9 mouse cellular contexts compared by ENCODE assay signal in the genomic region with DNA sequence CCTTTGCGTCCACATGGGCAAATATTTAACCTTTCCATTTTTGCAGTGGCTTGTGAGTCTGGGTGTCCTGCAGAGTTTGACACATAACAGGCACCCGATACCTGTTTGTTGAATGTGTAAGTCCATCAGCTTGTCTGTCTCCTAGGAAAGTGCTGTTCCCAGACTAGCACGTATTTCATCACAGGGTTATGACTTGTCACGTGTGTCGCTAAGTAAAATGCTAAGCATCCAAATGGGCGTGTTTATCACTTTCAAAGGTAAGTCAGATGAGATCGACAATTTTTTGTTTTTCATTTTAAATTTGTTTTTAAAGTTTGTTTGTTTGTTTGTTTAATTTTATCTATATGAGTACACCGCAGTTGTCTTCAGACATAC. TPM values are rescaled to one million over a fixed set of nuclear protein-coding genes. Genes with fewer than 3 reads are reported as not detected.
DNase-seq lines count a peak whose midpoint lies in the region; ATAC-seq and TF ChIP-seq lines count a peak whose summit lies in the region.
"Had no signal": no experiment of that assay in that cellular context is flagged by ENCODE, and none has a peak within 500 bp of the region (broad histone marks: within the 10 kb centered on the region; RNA-seq: fewer than 3 reads in every experiment).

No protein-coding gene starts in this region.

- no peak overlapping the region for H3K9ac ChIP-seq in lung, postnatal 0 days (replicated peaks; ENCODE audit: low read depth)
- no peak overlapping the region for H3K9ac ChIP-seq in forebrain, embryonic 13.5 days
- peak overlapping the region; percentile 52 for H3K9ac ChIP-seq in liver, embryonic 14.5 days (replicated peaks)
- H3K9ac ChIP-seq in stomach, embryonic 16.5 days (ENCODE audit: low read length): no peak overlapping the region

- H3K9me3 ChIP-seq in lung, postnatal 0 days (ENCODE audit: low read length): no peaks in the 10 kb centered on the region
- no peaks in the 10 kb centered on the region for H3K9me3 ChIP-seq in forebrain, embryonic 13.5 days (replicated peaks)
- no peaks in the 10 kb centered on the region for H3K9me3 ChIP-seq in liver, embryonic 14.5 days (ENCODE audit: control insufficient read depth, low read length)
- H3K9me3 ChIP-seq in stomach, embryonic 16.5 days (replicated peaks; ENCODE audit: control insufficient read depth, low read length): no peaks in the 10 kb centered on the region

- no peaks in the 10 kb centered on the region for H3K27me3 ChIP-seq in lung, postnatal 0 days (replicated peaks; ENCODE audit: insufficient read depth, low read length)
- peaks cover 24% of the 10 kb centered on the region for H3K27me3 ChIP-seq in forebrain, embryonic 13.5 days
- no peaks in the 10 kb centered on the region; the same call in 1 of the 2 replicates for H3K27me3 ChIP-seq in liver, embryonic 14.5 days (ENCODE audit: control insufficient read depth, insufficient read depth, low read length)
- H3K27me3 ChIP-seq in stomach, embryonic 16.5 days (ENCODE audit: control insufficient read depth, insufficient read depth, low read length): no peaks in the 10 kb centered on the region

- no peak for TF ChIP-seq CTCF in lung, postnatal 0 days (IDR thresholded peaks at IDR 0.05)
- TF ChIP-seq CTCF in liver, embryonic 14.5 days (IDR thresholded peaks at IDR 0.05; ENCODE audit: low read depth): no peak; the same call in 1 of the 2 replicates

- no peaks in the 10 kb centered on the region for H3K36me3 ChIP-seq in lung, postnatal 0 days (ENCODE audit: insufficient read depth, low read length)
- no peaks in the 10 kb centered on the region for H3K36me3 ChIP-seq in forebrain, embryonic 13.5 days (ENCODE audit: poor library complexity, severe bottlenecking)
- H3K36me3 ChIP-seq in liver, embryonic 14.5 days (replicated peaks; ENCODE audit: control insufficient read depth, insufficient read depth, low read depth): no peaks in the 10 kb centered on the region
- no peaks in the 10 kb centered on the region for H3K36me3 ChIP-seq in stomach, embryonic 16.5 days (ENCODE audit: control insufficient read depth, insufficient read depth, low read length)

- peak overlapping the region; percentile 58 for H3K4me2 ChIP-seq in lung, postnatal 0 days (replicated peaks; ENCODE audit: low read depth, low read length)
- H3K4me2 ChIP-seq in forebrain, embryonic 13.5 days: peak overlapping the region; percentile 74
- peak overlapping the region; percentile 92 for H3K4me2 ChIP-seq in liver, embryonic 14.5 days (ENCODE audit: low read depth)
- peak overlapping the region; percentile 80 for H3K4me2 ChIP-seq in stomach, embryonic 16.5 days (ENCODE audit: low read depth, low read length)

- WGBS in lung, postnatal 0 days: 18% methylated on average over 8 of the region's 8 CpGs
- 20% methylated on average over 8 of the region's 8 CpGs for WGBS in forebrain, embryonic 13.5 days
- 14% methylated on average over 8 of the region's 8 CpGs for WGBS in liver, embryonic 14.5 days (ENCODE audit: insufficient replicate concordance)
- 15% methylated on average over 8 of the region's 8 CpGs for WGBS in stomach, embryonic 16.5 days

- peak overlapping the region; percentile 41 for H3K4me3 ChIP-seq in lung, postnatal 0 days (ENCODE audit: low read depth, low read length)
- H3K4me3 ChIP-seq in forebrain, embryonic 13.5 days: peak overlapping the region; percentile 39
- H3K4me3 ChIP-seq in liver, embryonic 14.5 days (ENCODE audit: insufficient read depth in 1 of 2, low read depth in 2 of 2, low read length in 2 of 2): peak overlapping the region; percentile 67 to 68
- peak overlapping the region; percentile 52 for H3K4me3 ChIP-seq in stomach, embryonic 16.5 days (replicated peaks; ENCODE audit: low read length)

- ATAC-seq in lung, postnatal 0 days: peak; percentile 47
- no peak for ATAC-seq in forebrain, embryonic 13.5 days
- peak; percentile 65 for ATAC-seq in liver, embryonic 14.5 days (ENCODE audit: insufficient read depth)
- ATAC-seq in stomach, embryonic 16.5 days (ENCODE audit: insufficient read depth, low FRiP score): no peak; the same call in 1 of the 2 replicates
- ATAC-seq: activated CD4-positive, CD25-positive, alpha-beta regulatory T cell, adult 4 months had no signal

- no peaks in the 10 kb centered on the region for H3K4me1 ChIP-seq in lung, postnatal 0 days (ENCODE audit: insufficient read depth, low read depth, low read length)
- peaks cover 11% of the 10 kb centered on the region for H3K4me1 ChIP-seq in forebrain, embryonic 13.5 days
- peaks cover 26 to 35% of the 10 kb centered on the region in 2 experiments for H3K4me1 ChIP-seq in liver, embryonic 14.5 days (replicated peaks; ENCODE audit: control insufficient read depth in 2 of 2, insufficient read depth in 2 of 2, low read length in 1 of 2)
- peaks cover 10% of the 10 kb centered on the region for H3K4me1 ChIP-seq in stomach, embryonic 16.5 days (ENCODE audit: control insufficient read depth, insufficient read depth, low read length)

- no peak for TF ChIP-seq EP300 in lung, postnatal 0 days (IDR thresholded peaks at IDR 0.05)
- no peak for TF ChIP-seq EP300 in liver, embryonic 14.5 days (IDR thresholded peaks at IDR 0.05; ENCODE audit: low read depth)

- H3K27ac ChIP-seq in lung, postnatal 0 days (ENCODE audit: low read length): no peak overlapping the region
- H3K27ac ChIP-seq in forebrain, embryonic 13.5 days: no peak overlapping the region
- H3K27ac ChIP-seq in liver, embryonic 14.5 days: peak overlapping the region; percentile 60
- H3K27ac ChIP-seq in stomach, embryonic 16.5 days (ENCODE audit: low read length): no peak overlapping the region

- no peak for DNase-seq in lung, postnatal 0 days (ENCODE audit: low spot score)
- DNase-seq in lung, postnatal 25 days (ENCODE audit: low spot score): no peak
- DNase-seq in liver, embryonic 14.5 days (ENCODE audit: low read depth in 3 of 3, low spot score in 3 of 3): no peak
- no peak for DNase-seq in left cerebral cortex, adult 9 months (ENCODE audit: low spot score in 2 of 2)
- no peak for DNase-seq in layer of hippocampus, adult 9-11 months
- DNase-seq in cerebellum, postnatal 10 days: no peak

RNA-seq across cellular contexts. Expression of a gene that starts 0.2 kb away (rescaled TPM):
- 99.1 and 106 TPM in 2 replicates for polyA plus RNA-seq in lung, postnatal 0 days (2015; fragmentation: Nextera tagmentation; extraction: Ambion mirVana)
- polyA plus RNA-seq in forebrain, embryonic 13.5 days (2015; fragmentation: Nextera tagmentation; extraction: Ambion mirVana): 130 and 149 TPM in 2 replicates
- 43.9 and 44.4 TPM in 2 replicates for polyA plus RNA-seq in liver, embryonic 14.5 days (2012; rRNA removed)
- 42.4 and 44.2 TPM in 2 replicates for polyA plus RNA-seq in liver, embryonic 14.5 days (2014; fragmentation: Nextera tagmentation; extraction: Ambion mirVana)
- 145 and 157 TPM in 2 replicates for polyA plus RNA-seq in stomach, embryonic 16.5 days (2015; fragmentation: Nextera tagmentation; extraction: Ambion mirVana)

RNA-seq across cellular contexts. Expression of a gene that starts 2.0 kb away (rescaled TPM):
- not detected in 2 replicates for polyA plus RNA-seq in lung, postnatal 0 days (2015; fragmentation: Nextera tagmentation; extraction: Ambion mirVana)
- not detected in 2 replicates for polyA plus RNA-seq in forebrain, embryonic 13.5 days (2015; fragmentation: Nextera tagmentation; extraction: Ambion mirVana)
- polyA plus RNA-seq in liver, embryonic 14.5 days (2012; rRNA removed): not detected in 2 replicates
- not detected in 2 replicates for polyA plus RNA-seq in liver, embryonic 14.5 days (2014; fragmentation: Nextera tagmentation; extraction: Ambion mirVana)
- 0.12 TPM in 2 replicates for polyA plus RNA-seq in stomach, embryonic 16.5 days (2015; fragmentation: Nextera tagmentation; extraction: Ambion mirVana)
- polyA plus RNA-seq: activated CD4-positive, CD25-positive, alpha-beta regulatory T cell, adult 4 months had no signal

RNA-seq across cellular contexts. Expression of a gene that starts 42.5 kb away (rescaled TPM):
- polyA plus RNA-seq in lung, postnatal 0 days (2015; fragmentation: Nextera tagmentation; extraction: Ambion mirVana): not detected in 2 replicates
- not detected in 2 replicates for polyA plus RNA-seq in forebrain, embryonic 13.5 days (2015; fragmentation: Nextera tagmentation; extraction: Ambion mirVana)
- polyA plus RNA-seq in liver, embryonic 14.5 days (2012; rRNA removed): not detected in 2 replicates
- polyA plus RNA-seq in liver, embryonic 14.5 days (2014; fragmentation: Nextera tagmentation; extraction: Ambion mirVana): not detected in 2 replicates
- 0.43 TPM in 1 of 2 replicates, not detected in the other for polyA plus RNA-seq in stomach, embryonic 16.5 days (2015; fragmentation: Nextera tagmentation; extraction: Ambion mirVana)
- polyA plus RNA-seq: activated CD4-positive, CD25-positive, alpha-beta regulatory T cell, adult 4 months had no signal

RNA-seq across cellular contexts. Expression of a gene that starts 44.4 kb away (rescaled TPM):
- 0.82 and 1.6 TPM in 2 replicates for polyA plus RNA-seq in lung, postnatal 0 days (2015; fragmentation: Nextera tagmentation; extraction: Ambion mirVana)
- polyA plus RNA-seq in forebrain, embryonic 13.5 days (2015; fragmentation: Nextera tagmentation; extraction: Ambion mirVana): 0.31 TPM in 1 of 2 replicates, not detected in the other
- 0.02 TPM in 1 of 2 replicates, not detected in the other for polyA plus RNA-seq in liver, embryonic 14.5 days (2012; rRNA removed)
- polyA plus RNA-seq in liver, embryonic 14.5 days (2014; fragmentation: Nextera tagmentation; extraction: Ambion mirVana): not detected in 2 replicates
- 0.17 and 2.0 TPM in 2 replicates for polyA plus RNA-seq in stomach, embryonic 16.5 days (2015; fragmentation: Nextera tagmentation; extraction: Ambion mirVana)

Comparison
In these comparisons a context has a peak if more than half of its experiments do, and no peak if none do; other contexts are left out.
1. ATAC-seq: peak in lung, postnatal 0 days (single experiment) and liver, embryonic 14.5 days (single experiment); none in forebrain, embryonic 13.5 days (single experiment) and stomach, embryonic 16.5 days (single experiment).
2. Peak in every context shown above with its lines, with median percentiles within 50 percentile points of each other: H3K4me2 ChIP-seq and H3K4me3 ChIP-seq.